Mouse (Mus musculus): Measurements from ENCODE around the gene Mrtfb. TPM values are rescaled to one million over a fixed set of nuclear protein-coding genes. Genes with fewer than 3 reads are reported as not detected.
A peak's percentile ranks its signal among the peaks of the same experiment; 100 is the strongest.

Mrtfb gene
- polyA plus RNA-seq, 2 experiments, result 1.1 to 3.3 TPM

DNA sequence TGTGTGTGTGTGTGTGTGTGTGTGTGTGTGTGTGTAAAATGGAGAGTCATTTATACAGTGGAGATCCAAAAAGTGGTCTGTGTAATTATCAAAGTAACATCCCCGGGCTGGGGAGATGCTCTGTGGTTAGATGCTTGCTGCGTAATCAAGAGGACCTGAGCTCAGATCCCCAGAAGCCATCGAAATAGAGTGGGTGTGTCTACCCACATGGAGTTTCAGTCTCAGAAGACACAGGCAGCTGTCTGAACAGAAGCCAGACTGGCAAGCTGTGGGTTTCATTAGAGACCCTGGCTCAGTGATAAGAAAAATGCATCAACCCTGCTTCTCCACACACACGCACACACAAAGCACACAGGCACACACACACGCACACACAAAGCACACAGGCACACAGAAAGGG is 171.8 kb downstream of the Mrtfb start:
- peaks cover 20 to 30% of the 10 kb centered on the region in 2 experiments for H3K4me1 ChIP-seq (replicated peaks; ENCODE audit: control insufficient read depth in 2 of 2, insufficient read depth in 2 of 2, low read length in 1 of 2)
- no peaks in the 10 kb centered on the region for H3K9me3 ChIP-seq (ENCODE audit: control insufficient read depth, low read length)
- TF ChIP-seq EP300 (IDR thresholded peaks at IDR 0.05; ENCODE audit: low read depth) (no peak), CTCF (IDR thresholded peaks at IDR 0.05; ENCODE audit: low read depth) (no peak)
- no peak overlapping the region for H3K9ac ChIP-seq (replicated peaks)
- no peaks in the 10 kb centered on the region for H3K27me3 ChIP-seq (ENCODE audit: control insufficient read depth, insufficient read depth, low read length)
- DNase-seq (ENCODE audit: low read depth in 3 of 3, low spot score in 3 of 3), result no peak
- no peak for ATAC-seq (ENCODE audit: insufficient read depth)
- no peak overlapping the region for H3K4me2 ChIP-seq (ENCODE audit: low read depth)
- H3K4me3 ChIP-seq (ENCODE audit: insufficient read depth in 1 of 2, low read depth in 2 of 2, low read length in 2 of 2), result no peak overlapping the region
- no peak overlapping the region for H3K27ac ChIP-seq
- H3K36me3 ChIP-seq (replicated peaks; ENCODE audit: control insufficient read depth, insufficient read depth, low read depth), result no peaks in the 10 kb centered on the region
- WGBS (ENCODE audit: insufficient replicate concordance), result 20% methylated on average over 5 of the region's 5 CpGs

DNA sequence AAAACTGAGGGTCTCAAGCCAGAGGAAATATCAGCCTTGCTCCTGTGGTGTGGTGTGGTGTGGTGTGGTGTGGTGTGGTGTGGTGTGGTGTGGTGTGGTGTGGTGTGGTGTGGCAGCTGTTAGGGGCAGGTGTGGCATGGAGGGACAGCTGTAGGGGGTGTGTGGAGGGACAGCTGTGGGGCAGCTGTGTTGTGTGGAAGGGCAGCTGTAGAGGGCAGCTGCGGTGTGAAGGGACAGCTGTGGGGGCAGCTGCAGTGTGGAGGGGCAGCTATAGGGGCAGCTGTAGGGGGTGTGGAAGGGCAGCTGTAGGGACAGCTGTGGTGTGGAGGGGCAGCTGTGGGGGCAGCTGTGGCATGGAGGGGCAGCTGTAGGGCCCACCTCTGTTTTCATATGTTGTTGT is 172.5 kb downstream of the Mrtfb start:
- TF ChIP-seq CTCF (IDR thresholded peaks at IDR 0.05; ENCODE audit: low read depth), result no peak
- TF ChIP-seq EP300 (IDR thresholded peaks at IDR 0.05; ENCODE audit: low read depth), result no peak
- no peak overlapping the region for H3K4me3 ChIP-seq (ENCODE audit: insufficient read depth in 1 of 2, low read depth in 2 of 2, low read length in 2 of 2)
- 88% methylated on average over 1 of the region's 1 CpGs for WGBS (ENCODE audit: insufficient replicate concordance)
- no peaks in the 10 kb centered on the region for H3K9me3 ChIP-seq (ENCODE audit: control insufficient read depth, low read length)
- DNase-seq (ENCODE audit: low read depth in 3 of 3, low spot score in 3 of 3) (no peak), ATAC-seq (ENCODE audit: insufficient read depth) (no peak)
- H3K9ac ChIP-seq (replicated peaks), result no peak overlapping the region
- no peak overlapping the region for H3K4me2 ChIP-seq (ENCODE audit: low read depth)
- H3K4me1 ChIP-seq (replicated peaks; ENCODE audit: control insufficient read depth in 2 of 2, insufficient read depth in 2 of 2, low read length in 1 of 2), result peaks cover 20 to 27% of the 10 kb centered on the region in 2 experiments
- no peaks in the 10 kb centered on the region for H3K36me3 ChIP-seq (replicated peaks; ENCODE audit: control insufficient read depth, insufficient read depth, low read depth)
- H3K27me3 ChIP-seq (ENCODE audit: control insufficient read depth, insufficient read depth, low read length), result no peaks in the 10 kb centered on the region
- H3K27ac ChIP-seq, result no peak overlapping the region

DNA sequence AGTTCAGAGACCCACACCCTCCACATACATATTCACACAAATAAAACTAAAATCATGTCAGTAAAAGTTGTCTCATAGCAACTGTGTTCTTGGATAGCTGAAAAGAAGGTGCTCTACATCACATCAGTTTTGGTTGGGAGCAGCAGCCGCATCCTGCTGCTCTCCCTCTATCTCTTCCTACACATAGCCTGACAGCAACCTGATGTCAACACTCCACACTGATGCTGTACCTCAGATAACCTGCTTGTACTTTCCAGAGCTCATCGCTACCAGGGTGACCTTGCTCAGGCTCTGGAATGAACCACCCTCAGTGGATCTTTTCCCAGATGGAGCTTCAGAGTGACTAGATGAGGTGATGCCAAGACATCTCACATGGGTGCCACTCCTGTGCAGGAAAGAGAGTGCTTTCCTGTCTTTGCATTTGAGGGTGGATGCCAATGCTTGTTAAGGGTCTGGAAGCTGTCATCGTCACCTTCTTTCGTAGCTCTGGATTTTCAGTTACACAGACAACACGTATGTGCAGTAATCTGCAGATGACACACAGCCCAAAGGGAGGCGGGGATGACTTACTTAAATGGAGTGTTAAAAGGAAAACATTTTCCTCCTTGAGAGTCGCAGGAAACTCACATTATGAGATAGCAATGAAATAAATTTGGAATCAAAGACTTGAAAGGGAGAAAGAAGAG is 173.8 kb downstream of the Mrtfb start:
- 58% methylated on average over 7 of the region's 7 CpGs for WGBS (ENCODE audit: insufficient replicate concordance)
- no peaks in the 10 kb centered on the region for H3K9me3 ChIP-seq (ENCODE audit: control insufficient read depth, low read length)
- peak; percentile 48 for ATAC-seq (ENCODE audit: insufficient read depth)
- DNase-seq (ENCODE audit: low read depth in 3 of 3, low spot score in 3 of 3), result no peak
- no peaks in the 10 kb centered on the region for H3K27me3 ChIP-seq (ENCODE audit: control insufficient read depth, insufficient read depth, low read length)
- H3K9ac ChIP-seq (replicated peaks), result 0 out of 2 replicates have a peak overlapping the region, but pooled peaks have one; percentile 16
- H3K4me3 ChIP-seq (ENCODE audit: insufficient read depth in 1 of 2, low read depth in 2 of 2, low read length in 2 of 2), result no peak overlapping the region
- peaks cover 20 to 29% of the 10 kb centered on the region in 2 experiments for H3K4me1 ChIP-seq (replicated peaks; ENCODE audit: control insufficient read depth in 2 of 2, insufficient read depth in 2 of 2, low read length in 1 of 2)
- H3K4me2 ChIP-seq (ENCODE audit: low read depth), result no peak overlapping the region
- no peak for TF ChIP-seq CTCF (IDR thresholded peaks at IDR 0.05; ENCODE audit: low read depth)
- TF ChIP-seq EP300 (IDR thresholded peaks at IDR 0.05; ENCODE audit: low read depth), result peak; percentile 43; the same call in 1 of the 2 replicates
- H3K36me3 ChIP-seq (replicated peaks; ENCODE audit: control insufficient read depth, insufficient read depth, low read depth), result no peaks in the 10 kb centered on the region
- no peak overlapping the region; the same call in 1 of the 2 replicates for H3K27ac ChIP-seq

DNA sequence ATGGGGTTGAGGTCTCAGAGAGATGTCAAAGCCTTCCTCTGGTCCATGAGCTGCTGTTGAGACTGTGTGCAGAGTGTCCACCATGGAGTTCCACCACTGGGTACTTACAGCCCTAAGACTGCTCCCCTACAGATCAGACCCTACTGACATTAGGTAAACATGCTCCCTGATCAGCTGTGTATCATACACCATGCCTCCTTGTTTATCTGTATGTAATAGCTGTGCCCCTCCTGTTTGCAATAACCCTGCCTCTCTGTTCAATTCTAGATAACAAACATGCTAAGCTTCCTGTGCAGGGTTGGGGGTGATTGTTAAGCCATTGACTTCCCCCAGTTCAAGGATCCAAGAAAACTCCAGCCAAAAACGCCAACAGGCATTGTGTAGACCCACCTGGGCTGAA is 174.7 kb downstream of the Mrtfb start:
- Histone ChIP-seq H3K4me3 (ENCODE audit: insufficient read depth in 1 of 2, low read depth in 2 of 2, low read length in 2 of 2) (no peak overlapping the region), H3K4me2 (ENCODE audit: low read depth) (peak overlapping the region; percentile 38), H3K36me3 (replicated peaks; ENCODE audit: control insufficient read depth, insufficient read depth, low read depth) (no peaks in the 10 kb centered on the region), H3K27ac (peak overlapping the region; percentile 62), H3K9ac (replicated peaks) (peak overlapping the region; percentile 37; the same call in 1 of the 2 replicates), H3K27me3 (ENCODE audit: control insufficient read depth, insufficient read depth, low read length) (no peaks in the 10 kb centered on the region), H3K4me1 (replicated peaks; ENCODE audit: control insufficient read depth in 2 of 2, insufficient read depth in 2 of 2, low read length in 1 of 2) (peaks cover 20 to 29% of the 10 kb centered on the region in 2 experiments), H3K9me3 (ENCODE audit: control insufficient read depth, low read length) (no peaks in the 10 kb centered on the region)
- peak; percentile 73 for TF ChIP-seq EP300 (IDR thresholded peaks at IDR 0.05; ENCODE audit: low read depth)
- TF ChIP-seq CTCF (IDR thresholded peaks at IDR 0.05; ENCODE audit: low read depth), result no peak
- peak; percentile 87 for ATAC-seq (ENCODE audit: insufficient read depth)
- WGBS (ENCODE audit: insufficient replicate concordance), result 19% methylated on average over 1 of the region's 1 CpGs
- no peak for DNase-seq (ENCODE audit: low read depth in 3 of 3, low spot score in 3 of 3)

DNA sequence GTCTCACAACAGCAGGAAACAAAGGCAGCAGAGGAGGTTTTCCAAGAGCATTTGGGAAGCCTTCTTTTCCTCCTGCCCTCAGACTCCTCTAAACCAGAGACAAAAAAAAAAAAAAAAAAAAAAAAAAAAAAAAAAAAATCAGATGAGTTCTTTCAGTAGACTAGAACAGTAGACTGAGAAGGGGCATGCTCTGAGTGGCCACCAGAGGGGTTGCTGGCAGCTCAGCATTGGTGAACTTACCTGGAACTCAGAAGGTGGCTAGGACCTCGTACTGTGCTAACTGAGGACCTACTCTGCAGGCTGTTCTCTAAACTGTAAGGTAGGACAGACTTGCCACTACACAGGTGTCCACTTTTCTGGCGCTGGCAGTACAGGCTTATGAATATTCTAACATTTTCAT is 179.3 kb downstream of the Mrtfb start:
- WGBS (ENCODE audit: insufficient replicate concordance), result 73% methylated on average over 2 of the region's 2 CpGs
- no peak for TF ChIP-seq EP300 (IDR thresholded peaks at IDR 0.05; ENCODE audit: low read depth)
- 0 out of 2 replicates have a peak, but pooled peaks have one; percentile 11 for TF ChIP-seq CTCF (IDR thresholded peaks at IDR 0.05; ENCODE audit: low read depth)
- Histone ChIP-seq H3K9ac (replicated peaks) (no peak overlapping the region), H3K27ac (no peak overlapping the region), H3K4me3 (ENCODE audit: insufficient read depth in 1 of 2, low read depth in 2 of 2, low read length in 2 of 2) (no peak overlapping the region), H3K27me3 (ENCODE audit: control insufficient read depth, insufficient read depth, low read length) (no peaks in the 10 kb centered on the region), H3K9me3 (ENCODE audit: control insufficient read depth, low read length) (no peaks in the 10 kb centered on the region), H3K36me3 (replicated peaks; ENCODE audit: control insufficient read depth, insufficient read depth, low read depth) (no peaks in the 10 kb centered on the region), H3K4me2 (ENCODE audit: low read depth) (no peak overlapping the region), H3K4me1 (replicated peaks; ENCODE audit: control insufficient read depth in 2 of 2, insufficient read depth in 2 of 2, low read length in 1 of 2) (peaks cover 14 to 28% of the 10 kb centered on the region in 2 experiments)
- no peak for DNase-seq (ENCODE audit: low read depth in 3 of 3, low spot score in 3 of 3)
- no peak for ATAC-seq (ENCODE audit: insufficient read depth)
